Mouse (Mus musculus): ENCODE measurements at regions not wholly inside any gene's neighbourhood (a gene's known extent, or its start where the extent isn't known, plus 50 kb on each side); places are given as distances from the start of the nearest gene placed in this dataset.

- no peak for DNase-seq (ENCODE audit: low spot score)
- TF ChIP-seq GATA2 (IDR thresholded peaks at IDR 0.05; ENCODE audit: borderline replicate concordance, low read depth, low read length) (no peak), TAL1 (conservative IDR thresholded peaks at IDR 0.05; ENCODE audit: low read depth, low read length) (no peak), CTCF (IDR thresholded peaks at IDR 0.05; ENCODE audit: low read depth, low read length) (no peak), POLR2AphosphoS5 (IDR thresholded peaks at IDR 0.05; ENCODE audit: insufficient replicate concordance, low read depth, low read length) (no peak), GATA1 (IDR thresholded peaks at IDR 0.05; ENCODE audit: borderline replicate concordance, low read length) (no peak)
- Histone ChIP-seq H3K36me3 (replicated peaks) (no peaks in the 10 kb centered on the region), H3K9me3 (replicated peaks) (peaks cover 25% of the 10 kb centered on the region), H3K4me3 (ENCODE audit: low read depth, low read length) (no peak overlapping the region), H3K27me3 (ENCODE audit: insufficient read depth, low read length) (no peaks in the 10 kb centered on the region), H3K4me1 (ENCODE audit: insufficient read depth, low read depth, low read length) (no peaks in the 10 kb centered on the region)
- ATAC-seq (ENCODE audit: extremely low read depth, insufficient number of reproducible peaks, low FRiP score, poor library complexity, severe bottlenecking) = no peak
Observed at GRCm38 (mm10) chr8:35235815-35236509, 529.6 kb upstream of the Gm19410 start.

GRCm38 (mm10) chr8:35237279-35237678 lies 528.3 kb upstream of the Gm19410 start:
- Histone ChIP-seq H3K4me1 (ENCODE audit: insufficient read depth, low read depth, low read length) (no peaks in the 10 kb centered on the region), H3K9me3 (replicated peaks) (peaks cover 17% of the 10 kb centered on the region), H3K36me3 (replicated peaks) (no peaks in the 10 kb centered on the region), H3K4me3 (ENCODE audit: low read depth, low read length) (no peak overlapping the region), H3K27me3 (ENCODE audit: insufficient read depth, low read length) (no peaks in the 10 kb centered on the region)
- ATAC-seq (ENCODE audit: extremely low read depth, insufficient number of reproducible peaks, low FRiP score, poor library complexity, severe bottlenecking) (no peak), DNase-seq (ENCODE audit: low spot score) (no peak)
- no peak for TF ChIP-seq TAL1 (conservative IDR thresholded peaks at IDR 0.05; ENCODE audit: low read depth, low read length)
- no peak for TF ChIP-seq GATA1 (IDR thresholded peaks at IDR 0.05; ENCODE audit: borderline replicate concordance, low read length)

GRCm38 (mm10) chr8:35240884-35241283 lies 524.7 kb upstream of the Gm19410 start:
- DNase-seq (ENCODE audit: low spot score) = no peak
- H3K4me1 ChIP-seq (ENCODE audit: insufficient read depth, low read depth, low read length) = no peaks in the 10 kb centered on the region
- H3K9me3 ChIP-seq (replicated peaks) = peaks cover 12% of the 10 kb centered on the region
- TF ChIP-seq GATA1 (IDR thresholded peaks at IDR 0.05; ENCODE audit: borderline replicate concordance, low read length) = no peak
- no peaks in the 10 kb centered on the region for H3K36me3 ChIP-seq (replicated peaks)
- no peaks in the 10 kb centered on the region for H3K27me3 ChIP-seq (ENCODE audit: insufficient read depth, low read length)
- ATAC-seq (ENCODE audit: extremely low read depth, insufficient number of reproducible peaks, low FRiP score, poor library complexity, severe bottlenecking) = no peak
- H3K4me3 ChIP-seq (ENCODE audit: low read depth, low read length) = no peak overlapping the region

GRCm38 (mm10) chr8:35243555-35243954 lies 522.0 kb upstream of the Gm19410 start:
- ATAC-seq (ENCODE audit: extremely low read depth, insufficient number of reproducible peaks, low FRiP score, poor library complexity, severe bottlenecking) = no peak
- DNase-seq (ENCODE audit: low spot score) = no peak
- TF ChIP-seq GATA2 (IDR thresholded peaks at IDR 0.05; ENCODE audit: borderline replicate concordance, low read depth, low read length) (no peak), CTCF (IDR thresholded peaks at IDR 0.05; ENCODE audit: low read depth, low read length) (no peak), POLR2AphosphoS5 (IDR thresholded peaks at IDR 0.05; ENCODE audit: insufficient replicate concordance, low read depth, low read length) (no peak), TAL1 (conservative IDR thresholded peaks at IDR 0.05; ENCODE audit: low read depth, low read length) (no peak), GATA1 (IDR thresholded peaks at IDR 0.05; ENCODE audit: borderline replicate concordance, low read length) (no peak)

GRCm38 (mm10) chr8:35249747-35250375 lies 515.7 kb upstream of the Gm19410 start:
- no peaks in the 10 kb centered on the region for H3K27me3 ChIP-seq (ENCODE audit: insufficient read depth, low read length)
- DNase-seq (ENCODE audit: low spot score) (no peak), ATAC-seq (ENCODE audit: extremely low read depth, insufficient number of reproducible peaks, low FRiP score, poor library complexity, severe bottlenecking) (no peak)
- no peak overlapping the region for H3K4me3 ChIP-seq (ENCODE audit: low read depth, low read length)
- no peaks in the 10 kb centered on the region for H3K36me3 ChIP-seq (replicated peaks)
- TF ChIP-seq POLR2AphosphoS5 (IDR thresholded peaks at IDR 0.05; ENCODE audit: insufficient replicate concordance, low read depth, low read length) = no peak
- TF ChIP-seq GATA1 (IDR thresholded peaks at IDR 0.05; ENCODE audit: borderline replicate concordance, low read length) = no peak
- TF ChIP-seq TAL1 (conservative IDR thresholded peaks at IDR 0.05; ENCODE audit: low read depth, low read length) = no peak
- H3K4me1 ChIP-seq (ENCODE audit: insufficient read depth, low read depth, low read length) = no peaks in the 10 kb centered on the region
- H3K9me3 ChIP-seq (replicated peaks) = peaks cover 14% of the 10 kb centered on the region

More at GRCm38 (mm10) chr8:35243555-35243954, 522.0 kb upstream of the Gm19410 start:
- no peaks in the 10 kb centered on the region for H3K27me3 ChIP-seq (ENCODE audit: insufficient read depth, low read length)
- no peak overlapping the region for H3K4me3 ChIP-seq (ENCODE audit: low read depth, low read length)
- no peaks in the 10 kb centered on the region for H3K36me3 ChIP-seq (replicated peaks)
- H3K9me3 ChIP-seq (replicated peaks) = peaks cover 9% of the 10 kb centered on the region
- no peaks in the 10 kb centered on the region for H3K4me1 ChIP-seq (ENCODE audit: insufficient read depth, low read depth, low read length)

- Histone ChIP-seq H3K4me1 (ENCODE audit: insufficient read depth, low read depth, low read length) (no peaks in the 10 kb centered on the region), H3K4me3 (ENCODE audit: low read depth, low read length) (no peak overlapping the region), H3K36me3 (replicated peaks) (no peaks in the 10 kb centered on the region), H3K9me3 (replicated peaks) (peaks cover 11% of the 10 kb centered on the region), H3K27me3 (ENCODE audit: insufficient read depth, low read length) (no peaks in the 10 kb centered on the region)
- DNase-seq (ENCODE audit: low spot score) (no peak), ATAC-seq (ENCODE audit: extremely low read depth, insufficient number of reproducible peaks, low FRiP score, poor library complexity, severe bottlenecking) (no peak)
- TF ChIP-seq GATA2 (IDR thresholded peaks at IDR 0.05; ENCODE audit: borderline replicate concordance, low read depth, low read length) (no peak), GATA1 (IDR thresholded peaks at IDR 0.05; ENCODE audit: borderline replicate concordance, low read length) (no peak), CTCF (IDR thresholded peaks at IDR 0.05; ENCODE audit: low read depth, low read length) (no peak), POLR2AphosphoS5 (IDR thresholded peaks at IDR 0.05; ENCODE audit: insufficient replicate concordance, low read depth, low read length) (no peak), TAL1 (conservative IDR thresholded peaks at IDR 0.05; ENCODE audit: low read depth, low read length) (no peak)
Observed at GRCm38 (mm10) chr8:35250641-35251040, 514.9 kb upstream of the Gm19410 start.

Data from G1E (cell line).